Mouse (Mus musculus): ENCODE data around the gene Rnpepl1.

- no peak for TF ChIP-seq CTCF (IDR thresholded peaks at IDR 0.05; ENCODE audit: extremely low read depth, insufficient read depth, insufficient read length, insufficient replicate concordance)
- TF ChIP-seq POLR2A (IDR thresholded peaks at IDR 0.05; ENCODE audit: low read depth, low read length): no peak
Measured at GRCm38 (mm10) chr1:92912286-92912685, 1.7 kb downstream of the Rnpepl1 start.
